Mouse (Mus musculus) MEL (cell line): ENCODE measurements around the gene Fdxacb1. TPM values are rescaled to one million over a fixed set of nuclear protein-coding genes. Genes with fewer than 3 reads are reported as not detected.

ENCODE experiments used
- DNase-seq: peaks from one replicate; pipeline ENCODE4 v3.0.0; 2011; ENCODE audit warnings: low read depth, low spot score
- H3K27ac ChIP-seq: 2 replicates; pipeline ENCODE4 v1.5.1; 2012; ENCODE audit warnings: low read depth, mild to moderate bottlenecking, control low read depth, low read length, moderate library complexity; ENCODE audit not compliant: control insufficient read depth
- H3K27me3 ChIP-seq, 2 experiments: fragments of 150-350 bp in 1 of 2; sonication (generic) in 1 of 2; 2 replicates each; pipeline ENCODE4 v1.6.1; 2012; ENCODE audit warnings: low read length in 2 of 2, mild to moderate bottlenecking in 2 of 2, improper control_type of control experiment in 1 of 2, moderate library complexity in 1 of 2; ENCODE audit not compliant: insufficient read depth in 2 of 2, control insufficient read depth in 1 of 2
- H3K36me3 ChIP-seq, 2 experiments: 2 replicates each; pipeline ENCODE4 v1.6.1; 2012 to 2014; ENCODE audit warnings: low read length in 2 of 2, improper control_type of control experiment in 1 of 2, inconsistent platforms in 1 of 2, mild to moderate bottlenecking in 1 of 2; ENCODE audit not compliant: insufficient read depth in 2 of 2, control insufficient read depth in 1 of 2
- H3K4me1 ChIP-seq, 2 experiments: fragments of 150-350 bp in 1 of 2; sonication (generic) in 1 of 2; 2 replicates each; pipeline ENCODE4 v1.6.1; 2012; ENCODE audit warnings: low read length in 2 of 2, improper control_type of control experiment in 1 of 2, mild to moderate bottlenecking in 1 of 2; ENCODE audit not compliant: insufficient read depth in 2 of 2, control insufficient read depth in 1 of 2
- H3K4me3 ChIP-seq, 2 experiments: fragments of 150-350 bp in 1 of 2; sonication (generic) in 1 of 2; 2 replicates each; pipeline ENCODE4 v1.5.1; 2012; ENCODE audit warnings: low read depth in 2 of 2, low read length in 2 of 2, mild to moderate bottlenecking in 2 of 2, moderate library complexity in 2 of 2, control low read depth in 1 of 2, improper control_type of control experiment in 1 of 2; ENCODE audit not compliant: control insufficient read depth in 1 of 2, insufficient read depth in 1 of 2
- H3K79me2 ChIP-seq: 2 replicates; pipeline ENCODE4 v1.6.1; 2012; ENCODE audit warnings: mild to moderate bottlenecking, low read length, moderate library complexity; ENCODE audit not compliant: control insufficient read depth, poor library complexity, insufficient read depth
- H3K9ac ChIP-seq: 2 replicates; pipeline ENCODE4 v1.6.1; 2012; ENCODE audit warnings: low read depth, mild to moderate bottlenecking, control low read depth, low read length, moderate library complexity; ENCODE audit not compliant: control insufficient read depth, poor library complexity, severe bottlenecking
- H3K9me3 ChIP-seq: fragments of 150-350 bp; sonication (generic); replicated peaks from 2 replicates; pipeline ENCODE4 v1.6.1; 2012; ENCODE audit warnings: mild to moderate bottlenecking, low read length, improper control_type of control experiment, moderate library complexity; ENCODE audit not compliant: insufficient read depth
- E2F4 ChIP-seq: IDR thresholded peaks from 2 replicates; pipeline ENCODE4 v1.6.1; 2011; ENCODE audit warnings: low read depth, low read length, improper control_type of control experiment, borderline replicate concordance
- EP300 ChIP-seq, 2 experiments: IDR thresholded peaks; 2 replicates each; pipeline ENCODE4 v1.6.1; 2011; ENCODE audit warnings: improper control_type of control experiment in 2 of 2, low read length in 2 of 2, low read depth in 1 of 2, mild to moderate bottlenecking in 1 of 2
- GABPA ChIP-seq: IDR thresholded peaks from 2 replicates; pipeline ENCODE4 v1.6.1; 2012; ENCODE audit warnings: low read depth, mild to moderate bottlenecking, inconsistent platforms, low read length, improper control_type of control experiment, moderate library complexity
- HCFC1 ChIP-seq: IDR thresholded peaks from 2 replicates; pipeline ENCODE4 v1.6.1; 2012; ENCODE audit warnings: low read depth, mild to moderate bottlenecking, inconsistent platforms, low read length, improper control_type of control experiment, moderate library complexity
- MXI1 ChIP-seq: IDR thresholded peaks from 2 replicates; pipeline ENCODE4 v1.6.1; 2011; ENCODE audit warnings: mild to moderate bottlenecking, low read depth, low read length, improper control_type of control experiment
- MYC ChIP-seq: IDR thresholded peaks from 2 replicates; pipeline ENCODE4 v1.6.1; 2011; ENCODE audit warnings: low read depth, mild to moderate bottlenecking, low read length, improper control_type of control experiment, moderate library complexity
- NELFE ChIP-seq: IDR thresholded peaks from 2 replicates; pipeline ENCODE4 v1.6.1; 2011; ENCODE audit warnings: low read depth, low read length, improper control_type of control experiment
- NRF1 ChIP-seq: IDR thresholded peaks from 2 replicates; pipeline ENCODE4 v1.6.1; 2014; ENCODE audit warnings: low read depth, mild to moderate bottlenecking, inconsistent platforms, low read length, improper control_type of control experiment, moderate library complexity; ENCODE audit not compliant: poor library complexity, insufficient read depth, severe bottlenecking
- POLR2A ChIP-seq, 2 experiments: IDR thresholded peaks; 2 replicates each; pipeline ENCODE4 v1.6.1; 2011 to 2012; ENCODE audit warnings: low read length in 2 of 2, mild to moderate bottlenecking in 2 of 2, control low read depth in 1 of 2, improper control_type of control experiment in 1 of 2, low read depth in 1 of 2, moderate library complexity in 1 of 2; ENCODE audit not compliant: control insufficient read depth in 1 of 2, insufficient read depth in 1 of 2, poor library complexity in 1 of 2
- POLR2AphosphoS2 ChIP-seq: IDR thresholded peaks from 2 replicates; pipeline ENCODE4 v1.6.1; 2011; ENCODE audit warnings: low read length, improper control_type of control experiment
- POLR2AphosphoS5 ChIP-seq: IDR thresholded peaks from 2 replicates; pipeline ENCODE4 v1.6.1; 2012; ENCODE audit warnings: low read depth, borderline replicate concordance, mild to moderate bottlenecking, inconsistent platforms, low read length, moderate library complexity, mixed read lengths
- RCOR1 ChIP-seq: IDR thresholded peaks from 2 replicates; pipeline ENCODE4 v1.6.1; 2012; ENCODE audit warnings: low read depth, mild to moderate bottlenecking, inconsistent platforms, low read length, improper control_type of control experiment
- SIN3A ChIP-seq: IDR thresholded peaks from 2 replicates; pipeline ENCODE4 v1.6.1; 2012; ENCODE audit warnings: low read length, improper control_type of control experiment, inconsistent platforms
- TBP ChIP-seq: IDR thresholded peaks from 2 replicates; pipeline ENCODE4 v1.8.0; 2011; ENCODE audit warnings: low read depth, low read length, improper control_type of control experiment
- TCF12 ChIP-seq: IDR thresholded peaks from 2 replicates; pipeline ENCODE4 v1.6.1; 2014; ENCODE audit warnings: low read depth, mild to moderate bottlenecking, inconsistent platforms, low read length, improper control_type of control experiment, moderate library complexity
- UBTF ChIP-seq: IDR thresholded peaks from 2 replicates; pipeline ENCODE4 v1.6.1; 2012; ENCODE audit warnings: low read depth, mild to moderate bottlenecking, inconsistent platforms, low read length, improper control_type of control experiment, moderate library complexity, borderline replicate concordance; ENCODE audit not compliant: insufficient read depth
- USF1 ChIP-seq: IDR thresholded peaks from 2 replicates; pipeline ENCODE4 v1.6.1; 2014; ENCODE audit warnings: low read depth, mild to moderate bottlenecking, inconsistent platforms, low read length, improper control_type of control experiment, moderate library complexity
- USF2 ChIP-seq, 2 experiments: IDR thresholded peaks; 2 replicates each; pipeline ENCODE4 v1.6.1; 2011 to 2012; ENCODE audit warnings: improper control_type of control experiment in 2 of 2, low read length in 2 of 2, borderline replicate concordance in 1 of 2, inconsistent platforms in 1 of 2, low read depth in 1 of 2, mild to moderate bottlenecking in 1 of 2; ENCODE audit not compliant: insufficient read depth in 1 of 2
- ZC3H11A ChIP-seq: IDR thresholded peaks from 2 replicates; pipeline ENCODE4 v1.6.1; 2012; ENCODE audit warnings: low read depth, mild to moderate bottlenecking, inconsistent platforms, low read length, improper control_type of control experiment
- ZNF384 ChIP-seq: IDR thresholded peaks from 2 replicates; pipeline ENCODE4 v1.6.1; 2012; ENCODE audit warnings: low read depth, mild to moderate bottlenecking, inconsistent platforms, low read length, improper control_type of control experiment
- polyA plus RNA-seq, 2 experiments: library from polyadenylated mRNA; stranded (reverse) in 1 of 2; unstranded in 1 of 2; fragments of >175 nt in 1 of 2; fragments of >200 nt in 1 of 2; gene quantifications; 2 replicates each; pipeline versions ENCODE4 v1.2.1 to v1.2.4; 2012; ENCODE audit warnings: low replicate concordance in 2 of 2, low read depth in 1 of 2; ENCODE audit not compliant: insufficient read length in 2 of 2, insufficient read depth in 1 of 2, missing spikeins in 1 of 2
- total RNA-seq: library from RNA; depleted of rRNA; stranded (reverse); fragments of 300-350 nt; gene quantifications from 2 replicates; pipeline ENCODE4 v1.2.3, GENCODE M21; 2012

The Fdxacb1 gene
- total and polyA plus RNA-seq, 3 experiments = 6.5 to 9.7 TPM; not detected in 1

GRCm38 (mm10) chr9:50774991-50775612, 7.1 kb downstream of the Fdxacb1 start, which contains the start of the genes Alg9 and 1110032A03Rik:
TSS of gene Alg9 (plus strand) at chr9:50775019.
TSS of gene 1110032A03Rik (minus strand) at chr9:50775520.
- Histone ChIP-seq H3K4me1 (peaks cover 0 to 12% of the 10 kb centered on the region in 2 experiments; a peak in 3 of 4 replicates), H3K79me2 (peaks cover 10% of the 10 kb centered on the region), H3K36me3 (peaks cover 0 to 15% of the 10 kb centered on the region in 2 experiments; a peak in 2 of 4 replicates), H3K9me3 (no peaks in the 10 kb centered on the region), H3K4me3 (peak within 1 kb of the TSS; percentile 55 to 95), H3K9ac (peak within 1 kb of the TSS; percentile 88), H3K27ac (peak within 1 kb of the TSS; percentile 82), H3K27me3 (no peaks in the 10 kb centered on the region)
- peak; percentile 92 for DNase-seq
- TF ChIP-seq SIN3A (peak; percentile 69), HCFC1 (peak; percentile 83), USF1 (no peak), TCF12 (peak; percentile 30), USF2 (IDR thresholded peaks at IDR 0.05; ENCODE audit: borderline replicate concordance in 1 of 2, insufficient read depth in 1 of 2, low read depth in 1 of 2, low read length in 2 of 2) (no peak), POLR2AphosphoS2 (peak; percentile 57; the same call in 1 of the 2 replicates), POLR2A (IDR thresholded peaks at IDR 0.05; ENCODE audit: control insufficient read depth in 1 of 2, insufficient read depth in 1 of 2, low read depth in 1 of 2, low read length in 2 of 2, poor library complexity in 1 of 2) (peak; percentile 7 to 65; a peak in 3 of 4 replicates), ZNF384 (peak; percentile 20; the same call in 1 of the 2 replicates), POLR2AphosphoS5 (no peak), GABPA (no peak), NRF1 (peak; percentile 59; the same call in 1 of the 2 replicates), E2F4 (no peak), MYC (peak; percentile 55; the same call in 1 of the 2 replicates), NELFE (peak; percentile 44; the same call in 1 of the 2 replicates), UBTF (0 out of 2 replicates have a peak, but pooled peaks have one; percentile 58), RCOR1 (0 out of 2 replicates have a peak, but pooled peaks have one; percentile 5), ZC3H11A (no peak), EP300 (IDR thresholded peaks at IDR 0.05; ENCODE audit: low read depth in 1 of 2, low read length in 2 of 2) (peak in 1 of 2 experiments; percentile 23; a peak in 1 of 4 replicates), MXI1 (peak; percentile 36), TBP (peak; percentile 61; the same call in 1 of the 2 replicates)
